In the genomic region with DNA sequence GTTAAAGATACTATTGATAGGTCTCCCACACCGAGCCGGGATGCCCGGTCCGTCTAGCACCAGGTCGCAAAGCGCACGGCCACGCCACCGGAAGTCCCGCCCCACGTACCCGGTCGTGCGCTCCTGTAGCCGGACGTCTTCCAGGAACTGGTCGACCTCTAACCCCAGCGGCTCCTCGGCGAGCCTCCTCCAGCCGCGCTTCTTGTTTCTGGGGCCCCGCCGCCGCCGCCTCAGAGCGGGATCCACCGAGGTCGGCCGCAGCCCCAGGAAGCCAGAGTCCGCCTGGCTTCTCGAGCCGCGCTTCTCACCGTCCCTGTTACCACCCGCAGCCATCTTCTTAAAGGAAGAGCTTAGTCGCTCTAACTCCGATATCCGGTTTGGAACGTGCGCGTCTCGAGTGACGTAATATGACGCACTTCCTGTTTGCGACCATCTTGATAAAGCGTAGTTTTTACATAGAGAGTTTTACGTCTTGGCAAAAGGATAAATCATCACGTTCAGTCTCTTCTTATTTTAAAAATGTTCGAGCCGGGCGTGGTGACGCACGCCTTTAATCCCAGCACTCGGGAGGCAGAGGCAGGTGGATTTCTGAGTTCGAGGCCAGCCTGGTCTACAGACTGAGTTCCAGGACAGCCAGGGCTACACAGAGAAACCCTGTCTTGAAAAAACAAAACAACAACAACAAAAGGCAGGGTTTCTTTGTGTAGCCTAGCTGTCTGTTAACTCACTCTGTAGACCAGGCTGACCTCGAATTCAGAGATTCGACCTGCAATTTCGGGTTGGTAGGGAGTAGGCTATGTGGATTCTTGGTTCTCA, we compare ENCODE assay signal across 8 mouse cellular contexts. TPM values are rescaled to one million over a fixed set of nuclear protein-coding genes. Genes with fewer than 3 reads are reported as not detected.
DNase-seq lines count a peak whose midpoint lies in the region; ATAC-seq lines count a peak whose summit lies in the region.

TSS of gene Nop53 (minus strand) at position 354 of the 816 bp plus-strand sequence.

- peak within 1 kb of the TSS; percentile 84 for H3K27ac ChIP-seq in forebrain, embryonic 11.5 days (ENCODE audit: low read depth, low read length)
- peak within 1 kb of the TSS; percentile 95 for H3K27ac ChIP-seq in heart, embryonic 16.5 days (ENCODE audit: low read length)
- peak within 1 kb of the TSS; percentile 95 for H3K27ac ChIP-seq in liver, embryonic 15.5 days (replicated peaks)
- peak within 1 kb of the TSS; percentile 75; the same call in 1 of the 2 replicates for H3K27ac ChIP-seq in neural tube, embryonic 12.5 days

- peak within 1 kb of the TSS; percentile 68 for H3K4me3 ChIP-seq in forebrain, embryonic 11.5 days (ENCODE audit: low read depth, low read length)
- peak within 1 kb of the TSS; percentile 85 for H3K4me3 ChIP-seq in heart, embryonic 16.5 days (ENCODE audit: low read length)
- peak within 1 kb of the TSS; percentile 81 for H3K4me3 ChIP-seq in liver, embryonic 15.5 days (replicated peaks)
- H3K4me3 ChIP-seq in neural tube, embryonic 12.5 days = peak within 1 kb of the TSS; percentile 76

- H3K27me3 ChIP-seq in forebrain, embryonic 11.5 days (ENCODE audit: control insufficient read depth, insufficient read depth, low read length) = no peaks in the 10 kb centered on the region
- H3K27me3 ChIP-seq in heart, embryonic 16.5 days (ENCODE audit: control insufficient read depth, insufficient read depth, low read length) = no peaks in the 10 kb centered on the region
- peaks cover 9% of the 10 kb centered on the region; the same call in 1 of the 2 replicates for H3K27me3 ChIP-seq in liver, embryonic 15.5 days
- no peaks in the 10 kb centered on the region for H3K27me3 ChIP-seq in neural tube, embryonic 12.5 days (replicated peaks)

- no peaks in the 10 kb centered on the region for H3K9me3 ChIP-seq in forebrain, embryonic 11.5 days (ENCODE audit: control insufficient read depth, low read length)
- no peaks in the 10 kb centered on the region for H3K9me3 ChIP-seq in heart, embryonic 16.5 days (replicated peaks; ENCODE audit: control insufficient read depth, low read length)
- H3K9me3 ChIP-seq in liver, embryonic 15.5 days (replicated peaks) = no peaks in the 10 kb centered on the region
- no peaks in the 10 kb centered on the region for H3K9me3 ChIP-seq in neural tube, embryonic 12.5 days

- H3K9ac ChIP-seq in forebrain, embryonic 11.5 days (ENCODE audit: low read length) = peak within 1 kb of the TSS; percentile 80
- peak within 1 kb of the TSS; percentile 84 for H3K9ac ChIP-seq in heart, embryonic 16.5 days (ENCODE audit: low read length)
- peak within 1 kb of the TSS; percentile 79 for H3K9ac ChIP-seq in liver, embryonic 15.5 days
- peak within 1 kb of the TSS; percentile 72 for H3K9ac ChIP-seq in neural tube, embryonic 12.5 days

- DNase-seq in CD8-positive naive resting alpha-beta T cell, adult 2 months (ENCODE audit: low read depth in 2 of 2, low spot score in 2 of 2) = peak; percentile 85 to 89
- peak; percentile 98 for DNase-seq in c-Kit-positive CD71-negative TER-119-negative erythroid progenitor cells, embryonic 14.5 days (ENCODE audit: low read depth)
- peak; percentile 94 for DNase-seq in forebrain, embryonic 11.5 days (ENCODE audit: low spot score)
- peak; percentile 96 to 97 for DNase-seq in kidney, postnatal 36 days
- peak; percentile 99 for DNase-seq in telencephalon, adult 2 months (ENCODE audit: low read depth, low spot score)

- no peaks in the 10 kb centered on the region for H3K4me1 ChIP-seq in forebrain, embryonic 11.5 days (replicated peaks; ENCODE audit: control insufficient read depth, insufficient read depth, low read length)
- peaks cover 25% of the 10 kb centered on the region for H3K4me1 ChIP-seq in heart, embryonic 16.5 days (ENCODE audit: control insufficient read depth, insufficient read depth, low read length)
- peaks cover 67% of the 10 kb centered on the region for H3K4me1 ChIP-seq in liver, embryonic 15.5 days (replicated peaks)
- peaks cover 16% of the 10 kb centered on the region for H3K4me1 ChIP-seq in neural tube, embryonic 12.5 days

- peak; percentile 95 for ATAC-seq in forebrain, embryonic 11.5 days (replicated peaks; ENCODE audit: low FRiP score)
- peak; percentile 75 for ATAC-seq in heart, embryonic 16.5 days (replicated peaks; ENCODE audit: extremely low read depth, insufficient read depth, low FRiP score)
- ATAC-seq in liver, embryonic 15.5 days (ENCODE audit: insufficient read depth) = peak; percentile 86
- peak; percentile 95 for ATAC-seq in neural tube, embryonic 12.5 days (ENCODE audit: low FRiP score, low read depth)

- H3K4me2 ChIP-seq in forebrain, embryonic 11.5 days (ENCODE audit: low read depth, low read length, severe bottlenecking) = peak within 1 kb of the TSS; percentile 82
- peak within 1 kb of the TSS; percentile 94 for H3K4me2 ChIP-seq in heart, embryonic 16.5 days (ENCODE audit: low read depth, low read length)
- peak within 1 kb of the TSS; percentile 77 for H3K4me2 ChIP-seq in liver, embryonic 15.5 days
- H3K4me2 ChIP-seq in neural tube, embryonic 12.5 days (replicated peaks) = peak within 1 kb of the TSS; percentile 84

- 2% methylated on average over 59 of the region's 59 CpGs for WGBS in forebrain, embryonic 11.5 days
- 2% methylated on average over 59 of the region's 59 CpGs for WGBS in heart, embryonic 16.5 days
- WGBS in liver, embryonic 15.5 days (ENCODE audit: insufficient replicate concordance) = 2% methylated on average over 59 of the region's 59 CpGs
- 2% methylated on average over 59 of the region's 59 CpGs for WGBS in neural tube, embryonic 12.5 days

- peaks cover 9% of the 10 kb centered on the region; the same call in 1 of the 2 replicates for H3K36me3 ChIP-seq in forebrain, embryonic 11.5 days (ENCODE audit: control insufficient read depth, insufficient read depth, low read length)
- H3K36me3 ChIP-seq in heart, embryonic 16.5 days (ENCODE audit: control insufficient read depth, insufficient read depth) = peaks cover 39% of the 10 kb centered on the region
- peaks cover 37% of the 10 kb centered on the region for H3K36me3 ChIP-seq in liver, embryonic 15.5 days (replicated peaks)
- peaks cover 36% of the 10 kb centered on the region for H3K36me3 ChIP-seq in neural tube, embryonic 12.5 days

RNA-seq across cellular contexts. Expression of gene Nop53, which starts in this region (rescaled TPM):
- polyA plus RNA-seq in forebrain, embryonic 11.5 days (2014; fragmentation: Nextera tagmentation; extraction: Ambion mirVana) = 169 and 174 TPM in 2 replicates
- 128 and 154 TPM in 2 replicates for polyA plus RNA-seq in heart, embryonic 16.5 days (2015; fragmentation: Nextera tagmentation; extraction: Ambion mirVana)
- 76.1 and 81.2 TPM in 2 replicates for polyA plus RNA-seq in liver, embryonic 15.5 days (2015; fragmentation: Nextera tagmentation; extraction: Ambion mirVana)
- polyA plus RNA-seq in neural tube, embryonic 12.5 days (2016; fragmentation: Nextera tagmentation; extraction: Ambion mirVana) = 157 and 169 TPM in 2 replicates

Comparison
In these comparisons a context has a peak if more than half of its experiments do, and no peak if none do; other contexts are left out.
1. Peak in every context shown above with its lines: DNase-seq, ATAC-seq, H3K4me3 ChIP-seq and H3K27ac ChIP-seq.